Mouse (Mus musculus) liver, embryonic 11.5 days (tissue): ENCODE results near the gene Rere. TPM values are rescaled to one million over a fixed set of nuclear protein-coding genes. Genes with fewer than 3 reads are reported as not detected.

Source experiments
- ATAC-seq: fragments of 200-750 bp; cut with Nextera tagmentation; replicated peaks from 2 replicates; pipeline ENCODE4 v1.8.0; 2017; ENCODE audit warnings: moderate number of reproducible peaks, mild to moderate bottlenecking, moderate TSS enrichment, moderate library complexity; ENCODE audit not compliant: low FRiP score
- DNase-seq: peaks from one replicate; pipeline ENCODE4 v3.0.0-alpha.2; 2017; ENCODE audit warnings: low spot score
- H3K27ac ChIP-seq: fragments of 300-500 bp; sonication (generic); 2 replicates; pipeline ENCODE4 v1.5.1; 2014; ENCODE audit warnings: mild to moderate bottlenecking, low read depth, low read length, control low read depth
- H3K27me3 ChIP-seq: fragments of 300-500 bp; sonication (generic); replicated peaks from 2 replicates; pipeline ENCODE4 v1.6.1; 2014; ENCODE audit warnings: low read length, mixed read lengths; ENCODE audit not compliant: control insufficient read depth, insufficient read depth
- H3K36me3 ChIP-seq: fragments of 300-500 bp; sonication (generic); 2 replicates; pipeline ENCODE4 v1.6.1; 2014; ENCODE audit warnings: mild to moderate bottlenecking, low read length, moderate library complexity, mixed read lengths; ENCODE audit not compliant: control insufficient read depth, insufficient read depth
- H3K4me1 ChIP-seq: fragments of 300-500 bp; sonication (generic); replicated peaks from 2 replicates; pipeline ENCODE4 v1.6.1; 2014; ENCODE audit warnings: low read length, mixed read lengths; ENCODE audit not compliant: control insufficient read depth, insufficient read depth
- H3K4me2 ChIP-seq: fragments of 300-500 bp; sonication (generic); 2 replicates; pipeline ENCODE4 v1.6.1; 2014; ENCODE audit warnings: mild to moderate bottlenecking, control low read depth, moderate library complexity
- H3K4me3 ChIP-seq: fragments of 300-500 bp; sonication (generic); 2 replicates; pipeline ENCODE4 v1.5.1; 2014; ENCODE audit warnings: low read depth, low read length, control low read depth
- H3K9ac ChIP-seq: fragments of 300-500 bp; sonication (generic); 2 replicates; pipeline ENCODE4 v1.6.1; 2014; ENCODE audit warnings: low read depth, low read length, control low read depth
- H3K9me3 ChIP-seq: fragments of 300-500 bp; sonication (generic); 2 replicates; pipeline ENCODE4 v1.6.1; 2016; ENCODE audit warnings: low read length, inconsistent platforms, mixed read lengths; ENCODE audit not compliant: control insufficient read depth
- WGBS: fragments of 180-500 bp; shearing (Covaris S2); extraction: QIAGEN DNeasy Blood & Tissue Kit; methylation state at CpG from one replicate; pipeline ENCODE4 v1.1.7; 2014; 5-methylcytosine and 5-hydroxymethylcytosine counted together
- polyA plus RNA-seq: library from polyadenylated mRNA; unstranded; fragments of >200 nt; fragmentation: Nextera tagmentation; extraction: Ambion mirVana; gene quantifications from 2 replicates; pipeline ENCODE4 v1.2.1, GENCODE M21; 2014

Gene Rere
- polyA plus RNA-seq, 1 experiment from 2014 or later, result 23.3 TPM

DNA sequence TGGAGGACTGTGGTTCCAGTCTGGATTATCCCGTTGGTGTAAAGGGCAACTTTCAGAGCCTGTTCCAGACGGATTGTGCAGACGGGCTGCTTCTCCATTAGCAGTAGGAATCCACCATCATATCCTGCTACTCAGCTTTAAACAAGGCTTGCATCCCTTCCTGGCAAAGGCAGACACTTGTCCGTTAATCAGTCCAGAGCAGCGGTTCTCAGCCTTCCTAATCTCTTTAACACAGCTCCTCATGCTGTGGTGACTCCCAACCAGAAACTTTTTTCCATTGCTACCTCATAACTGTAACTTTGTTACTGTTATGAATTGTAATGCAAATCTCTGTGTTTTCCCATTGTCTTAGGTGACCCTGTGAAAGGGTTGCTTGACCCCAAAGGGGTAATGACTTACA lies 367.9 kb downstream of the Rere start:
- no peaks in the 10 kb centered on the region for H3K9me3 ChIP-seq
- no peaks in the 10 kb centered on the region for H3K36me3 ChIP-seq
- peaks cover 7% of the 10 kb centered on the region for H3K4me1 ChIP-seq
- H3K27me3 ChIP-seq, result peaks cover 25% of the 10 kb centered on the region
- ATAC-seq, result peak; percentile 88
- DNase-seq, result no peak
- H3K27ac ChIP-seq, result peak overlapping the region; percentile 0; the same call in 1 of the 2 replicates
- 64% methylated on average over 5 of the region's 5 CpGs for WGBS
- H3K4me3 ChIP-seq, result no peak overlapping the region
- no peak overlapping the region for H3K9ac ChIP-seq
- H3K4me2 ChIP-seq, result no peak overlapping the region

DNA sequence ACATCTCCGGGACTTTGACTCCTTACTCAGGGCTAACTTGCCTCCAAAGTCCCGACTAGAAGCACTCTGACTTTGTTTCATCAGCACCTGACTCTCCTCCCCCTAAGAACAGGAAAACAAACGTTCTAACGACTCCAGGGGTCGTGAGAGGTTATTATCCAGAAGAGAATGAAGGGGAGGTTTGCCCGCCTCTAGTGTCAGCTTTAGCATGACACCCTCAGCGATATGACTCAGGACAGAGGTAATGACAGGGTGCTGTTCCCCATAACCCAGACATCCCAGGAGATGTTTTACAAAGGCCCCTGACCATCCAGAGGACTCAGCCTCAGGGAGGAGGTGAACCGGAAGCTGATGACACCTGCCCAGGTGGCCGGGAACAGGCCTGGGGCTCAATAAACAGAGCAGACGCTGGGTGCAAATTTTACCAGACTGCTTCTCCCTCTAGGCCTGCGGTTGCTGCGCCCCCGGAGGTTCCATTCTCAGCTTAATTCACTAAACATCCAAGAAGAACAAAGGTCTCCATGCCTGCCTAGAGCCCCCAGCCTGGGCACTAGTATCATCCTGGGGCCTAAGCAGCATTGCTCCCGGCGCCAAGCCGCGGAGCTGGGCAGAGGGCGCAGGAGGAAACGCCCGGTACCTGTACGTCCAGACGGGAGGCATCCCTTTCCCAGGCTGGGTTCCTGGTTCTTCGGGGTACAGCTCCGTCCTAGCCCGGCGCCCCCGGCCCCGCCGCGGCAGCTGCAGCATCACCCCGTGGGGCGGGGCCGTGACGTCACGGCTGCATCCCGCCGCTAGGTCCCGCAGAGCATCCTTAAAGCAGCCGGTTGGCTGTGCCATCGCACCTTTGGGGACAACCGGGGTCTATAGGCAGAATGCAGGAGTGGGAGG lies 370.2 kb downstream of the Rere start, which contains the start of gene Slc45a1:
TSS of gene Slc45a1 (minus strand) at position 785 of the 888 bp plus-strand sequence.
- Histone ChIP-seq H3K27me3 (peaks cover 31% of the 10 kb centered on the region), H3K27ac (no peak within 1 kb of the TSS), H3K36me3 (no peaks in the 10 kb centered on the region), H3K4me1 (peaks cover 7% of the 10 kb centered on the region), H3K9me3 (peaks cover 1% of the 10 kb centered on the region; the same call in 1 of the 2 replicates), H3K4me2 (peak within 1 kb of the TSS; percentile 5; the same call in 1 of the 2 replicates), H3K9ac (no peak within 1 kb of the TSS), H3K4me3 (no peak within 1 kb of the TSS)
- 14% methylated on average over 41 of the region's 41 CpGs for WGBS
- DNase-seq (no peak), ATAC-seq (no peak)

GRCm38 (mm10) chr4:150653072-150653599 lies 371.7 kb downstream of the Rere start:
- WGBS, result 33% methylated on average over 10 of the region's 11 CpGs
- Histone ChIP-seq H3K27me3 (peaks cover 31% of the 10 kb centered on the region), H3K9ac (no peak overlapping the region), H3K27ac (no peak overlapping the region), H3K4me3 (no peak overlapping the region), H3K4me1 (peaks cover 7% of the 10 kb centered on the region), H3K9me3 (peaks cover 4% of the 10 kb centered on the region; the same call in 1 of the 2 replicates), H3K4me2 (no peak overlapping the region), H3K36me3 (no peaks in the 10 kb centered on the region)
- DNase-seq (no peak), ATAC-seq (no peak)

GRCm38 (mm10) chr4:150655989-150656388 lies 374.5 kb downstream of the Rere start:
- peak overlapping the region; percentile 48 for H3K4me2 ChIP-seq
- no peaks in the 10 kb centered on the region for H3K4me1 ChIP-seq
- H3K27me3 ChIP-seq, result peaks cover 31% of the 10 kb centered on the region
- DNase-seq (peak; percentile 84), ATAC-seq (peak; percentile 74)
- H3K36me3 ChIP-seq, result no peaks in the 10 kb centered on the region
- H3K9me3 ChIP-seq, result peaks cover 4% of the 10 kb centered on the region; the same call in 1 of the 2 replicates
- no peak overlapping the region for H3K4me3 ChIP-seq
- H3K9ac ChIP-seq, result no peak overlapping the region
- WGBS, result 4% methylated on average over 17 of the region's 17 CpGs
- no peak overlapping the region for H3K27ac ChIP-seq

- H3K4me2 ChIP-seq, result no peak overlapping the region
- H3K9ac ChIP-seq, result no peak overlapping the region
- DNase-seq (no peak), ATAC-seq (no peak)
- 75% methylated on average over 6 of the region's 6 CpGs for WGBS
- H3K36me3 ChIP-seq, result no peaks in the 10 kb centered on the region
- H3K4me3 ChIP-seq, result no peak overlapping the region
- H3K27ac ChIP-seq, result no peak overlapping the region
- H3K9me3 ChIP-seq, result peaks cover 4% of the 10 kb centered on the region; the same call in 1 of the 2 replicates
- H3K4me1 ChIP-seq, result no peaks in the 10 kb centered on the region
- peaks cover 32% of the 10 kb centered on the region for H3K27me3 ChIP-seq
These were observed 375.1 kb downstream of the Rere start for GRCm38 (mm10) chr4:150656504-150656903.

- peaks cover 4% of the 10 kb centered on the region; the same call in 1 of the 2 replicates for H3K9me3 ChIP-seq
- DNase-seq (no peak), ATAC-seq (no peak)
- H3K36me3 ChIP-seq, result no peaks in the 10 kb centered on the region
- no peak overlapping the region for H3K4me3 ChIP-seq
- 64% methylated on average over 9 of the region's 9 CpGs for WGBS
- no peak overlapping the region for H3K4me2 ChIP-seq
- peaks cover 13% of the 10 kb centered on the region for H3K27me3 ChIP-seq
- H3K9ac ChIP-seq, result no peak overlapping the region
- H3K27ac ChIP-seq, result no peak overlapping the region
- peaks cover 6% of the 10 kb centered on the region; the same call in 1 of the 2 replicates for H3K4me1 ChIP-seq
These were observed 378.6 kb downstream of the Rere start for GRCm38 (mm10) chr4:150659926-150660610.

DNA sequence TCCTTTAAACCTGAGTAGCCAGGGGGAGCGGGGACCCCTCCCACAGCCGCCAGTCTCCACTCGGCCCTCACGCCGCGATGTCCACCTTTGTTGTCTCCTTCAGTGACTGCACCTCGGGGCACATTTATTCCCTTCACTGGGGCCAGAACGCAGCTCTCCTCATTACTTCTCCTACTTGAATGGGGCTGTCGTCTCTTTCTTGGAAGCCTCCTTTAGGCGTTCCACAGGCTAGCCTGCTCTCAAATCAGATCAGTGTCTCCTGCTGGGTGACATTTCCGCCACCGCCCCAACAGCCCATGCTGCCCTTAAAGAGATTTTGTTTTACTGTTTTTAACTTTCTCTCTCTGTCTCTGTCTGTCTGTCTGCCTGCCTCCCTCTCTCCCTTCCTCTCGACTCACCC lies 380.4 kb downstream of the Rere start:
- Histone ChIP-seq H3K4me1 (peaks cover 6% of the 10 kb centered on the region; the same call in 1 of the 2 replicates), H3K4me3 (no peak overlapping the region), H3K27me3 (peaks cover 10% of the 10 kb centered on the region), H3K36me3 (no peaks in the 10 kb centered on the region), H3K27ac (no peak overlapping the region), H3K9ac (no peak overlapping the region; the same call in 1 of the 2 replicates), H3K9me3 (0 out of 2 replicates have a peak, but pooled peaks cover under 1% of the 10 kb centered on the region), H3K4me2 (peak overlapping the region; percentile 28)
- no peak for ATAC-seq
- DNase-seq, result no peak
- 11% methylated on average over 13 of the region's 13 CpGs for WGBS

DNA sequence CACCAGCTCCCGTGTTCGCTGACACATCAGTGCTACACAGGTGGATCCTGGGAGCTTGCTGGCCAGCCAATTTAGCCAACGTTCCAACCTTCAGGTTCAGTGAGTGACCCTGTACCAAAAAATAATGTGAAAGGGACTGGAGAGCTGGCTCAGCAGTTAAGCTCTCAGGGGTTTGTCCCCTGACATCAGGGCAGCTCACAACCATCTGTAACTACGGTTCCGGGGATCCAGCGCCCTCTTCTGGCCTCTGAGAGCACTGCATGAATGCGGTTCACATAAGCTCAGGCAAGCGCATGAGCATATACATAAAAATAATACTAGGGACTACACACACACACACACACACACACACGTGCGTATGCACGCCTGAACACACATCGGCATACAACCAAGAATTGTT lies 381.7 kb downstream of the Rere start:
- Histone ChIP-seq H3K4me1 (peaks cover 6% of the 10 kb centered on the region; the same call in 1 of the 2 replicates), H3K9ac (no peak overlapping the region), H3K36me3 (no peaks in the 10 kb centered on the region), H3K27ac (no peak overlapping the region), H3K27me3 (peaks cover 10% of the 10 kb centered on the region), H3K4me2 (no peak overlapping the region), H3K9me3 (no peaks in the 10 kb centered on the region), H3K4me3 (no peak overlapping the region)
- DNase-seq (no peak), ATAC-seq (no peak)
- WGBS, result 51% methylated on average over 12 of the region's 12 CpGs
